Mouse (Mus musculus): ENCODE data around the gene Prkaa1.

GRCm38 (mm10) chr15:5128176-5128940 is 15.3 kb upstream of the Prkaa1 start:
- TF ChIP-seq CTCF (IDR thresholded peaks at IDR 0.05; ENCODE audit: extremely low read depth, insufficient read depth, insufficient read length, insufficient replicate concordance) (no peak), POLR2A (IDR thresholded peaks at IDR 0.05; ENCODE audit: low read depth, low read length) (no peak)
